Comparison of ENCODE assay signal across 14 mouse cellular contexts in genomic region chr10:116220336-116221118, GRCm38 (mm10). TPM values are rescaled to one million over a fixed set of nuclear protein-coding genes. Genes with fewer than 3 reads are reported as not detected.
DNase-seq lines count a peak whose midpoint lies in the region; ATAC-seq and TF ChIP-seq lines count a peak whose summit lies in the region.
"Had no signal": no experiment of that assay in that cellular context is flagged by ENCODE, and none has a peak within 500 bp of the region (broad histone marks: within the 10 kb centered on the region; RNA-seq: fewer than 3 reads in every experiment).

No protein-coding gene starts in this region.

- no peak overlapping the region for H3K4me3 ChIP-seq in heart, adult 2 months
- H3K4me3 ChIP-seq in kidney, adult 2 months (ENCODE audit: insufficient read depth, low read depth, low read length) = no peak overlapping the region
- no peak overlapping the region for H3K4me3 ChIP-seq in lung, embryonic 15.5 days
- H3K4me3 ChIP-seq: hindbrain, embryonic 10.5 days; liver, embryonic 12.5 days; midbrain, embryonic 10.5 days; myocyte had no signal

- peak in 1 of 2 experiments; percentile 35 for DNase-seq in heart, adult 2 months
- no peak for DNase-seq in heart, postnatal 36 days
- DNase-seq in Patski (ENCODE audit: low read depth, low spot score) = peak; percentile 49
- peak; percentile 85 for DNase-seq in kidney, adult 2 months
- DNase-seq in thymus, postnatal 25 days = no peak
- no peak for DNase-seq in embryo, embryonic 10 days (ENCODE audit: low spot score)
- no peak for DNase-seq in cerebellum, postnatal 14 days

- CTCF ChIA-PET in Patski (lab: Charles Lee) = interaction anchor here (1.7 to 2.0 kb wide), 2 partner anchors 10 to 12 kb away, joined by 4 to 5 read pairs; no protein-coding TSS in a partner anchor

- intact Hi-C loops in heart, adult 2 months (cut with DNase I) = no loop called here
- intact Hi-C loops in heart, postnatal 36 days (cut with DNase I) = no loop called here

- no peaks in the 10 kb centered on the region for H3K27me3 ChIP-seq in heart, adult 2 months (ENCODE audit: control insufficient read depth, insufficient read depth, low read length)
- H3K27me3 ChIP-seq in Patski = no peaks in the 10 kb centered on the region
- H3K27me3 ChIP-seq in kidney, adult 2 months (replicated peaks; ENCODE audit: control insufficient read depth, insufficient read depth, low read length) = no peaks in the 10 kb centered on the region
- no peaks in the 10 kb centered on the region for H3K27me3 ChIP-seq in lung, embryonic 15.5 days
- H3K27me3 ChIP-seq: liver, embryonic 12.5 days had no signal

- no peaks in the 10 kb centered on the region for H3K9me3 ChIP-seq in lung, embryonic 15.5 days
- H3K9me3 ChIP-seq: hindbrain, embryonic 10.5 days; liver, embryonic 12.5 days; midbrain, embryonic 10.5 days had no signal

- 0 out of 2 replicates have a peak, but pooled peaks have one; percentile 10 for TF ChIP-seq EP300 in heart, adult 2 months (IDR thresholded peaks at IDR 0.05; ENCODE audit: insufficient read depth, low read depth, low read length)

- peak; percentile 31 for ATAC-seq in Patski
- peak; percentile 79 for ATAC-seq in lung, embryonic 15.5 days (ENCODE audit: borderline replicate concordance, extremely low read depth, low FRiP score, low TSS enrichment)
- ATAC-seq: activated CD4-positive, CD25-positive, alpha-beta regulatory T cell, adult 4 months; liver, embryonic 12.5 days had no signal

- TF ChIP-seq CTCF in heart, adult 2 months (IDR thresholded peaks at IDR 0.05) = no peak
- TF ChIP-seq CTCF in Patski (IDR thresholded peaks at IDR 0.05) = no peak
- TF ChIP-seq CTCF in kidney, adult 2 months (conservative IDR thresholded peaks at IDR 0.05; ENCODE audit: insufficient read depth, insufficient read length, low read depth, low read length) = no peak

- POLR2A ChIA-PET in Patski (lab: Charles Lee) = no interaction called here

- H3K4me2 ChIP-seq in lung, embryonic 15.5 days = no peak overlapping the region
- H3K4me2 ChIP-seq: liver, embryonic 12.5 days had no signal

- H3K4me1 ChIP-seq in heart, adult 2 months (ENCODE audit: control insufficient read depth, insufficient read depth, low read length) = peaks cover 2% of the 10 kb centered on the region
- peaks cover 10% of the 10 kb centered on the region; the same call in 1 of the 2 replicates for H3K4me1 ChIP-seq in kidney, adult 2 months (ENCODE audit: control insufficient read depth, insufficient read depth, low read length)
- H3K4me1 ChIP-seq in lung, embryonic 15.5 days = 0 out of 2 replicates have a peak, but pooled peaks cover 3% of the 10 kb centered on the region
- H3K4me1 ChIP-seq: hindbrain, embryonic 10.5 days; liver, embryonic 12.5 days; midbrain, embryonic 10.5 days had no signal

- no peaks in the 10 kb centered on the region for H3K36me3 ChIP-seq in heart, adult 2 months (ENCODE audit: control insufficient read depth, insufficient read depth, low read length)
- H3K36me3 ChIP-seq in kidney, adult 2 months (ENCODE audit: control insufficient read depth, insufficient read depth, low read length) = no peaks in the 10 kb centered on the region
- H3K36me3 ChIP-seq in lung, embryonic 15.5 days = no peaks in the 10 kb centered on the region
- H3K36me3 ChIP-seq: hindbrain, embryonic 10.5 days; liver, embryonic 12.5 days; midbrain, embryonic 10.5 days had no signal

- in situ Hi-C loops in Patski (cut with MboI; ENCODE audit: low pct_unique_long_range_greater_than_20kb) = loop anchor here (5.0 kb wide), 1 partner anchor 37 kb away; no protein-coding TSS in a partner anchor

- peak overlapping the region; percentile 56 for H3K27ac ChIP-seq in heart, adult 2 months
- H3K27ac ChIP-seq in kidney, adult 2 months (ENCODE audit: insufficient read depth, low read depth, low read length) = peak overlapping the region; percentile 95
- H3K27ac ChIP-seq in lung, embryonic 15.5 days = peak overlapping the region; percentile 22
- H3K27ac ChIP-seq: hindbrain, embryonic 10.5 days; liver, embryonic 12.5 days; midbrain, embryonic 10.5 days had no signal

- WGBS in heart, adult 2 months = 44% methylated on average over 12 of the region's 12 CpGs
- WGBS in kidney, adult 2 months = 44% methylated on average over 12 of the region's 12 CpGs
- 57% methylated on average over 12 of the region's 12 CpGs for WGBS in lung, embryonic 15.5 days

- no peak overlapping the region for H3K9ac ChIP-seq in heart, adult 2 months (ENCODE audit: low read depth, low read length)
- H3K9ac ChIP-seq in lung, embryonic 15.5 days = no peak overlapping the region
- H3K9ac ChIP-seq: liver, embryonic 12.5 days had no signal

- no peaks in the 10 kb centered on the region for H3K79me2 ChIP-seq in heart, adult 2 months (replicated peaks; ENCODE audit: control insufficient read depth, insufficient read depth, low read length)

- no peak for TF ChIP-seq POLR2A in heart, adult 2 months (IDR thresholded peaks at IDR 0.05; ENCODE audit: insufficient read depth, low read depth, low read length)
- TF ChIP-seq POLR2A in kidney, adult 2 months (IDR thresholded peaks at IDR 0.05; ENCODE audit: low read depth, low read length) = no peak

RNA-seq across cellular contexts. Expression of gene Ptprb, which starts 54.8 kb away (rescaled TPM):
- 10 to 100 TPM; 63.1 to 66.3 TPM for total RNA-seq in heart, adult 2 months (2021)
- 14.8 and 25.1 TPM in 2 replicates for polyA plus RNA-seq in heart, adult 2 months (2012; rRNA removed)
- 10 to 100 TPM; 71.9 to 83.3 TPM for total RNA-seq in heart, postnatal 36 days (2021)
- 0.51 TPM for polyA plus RNA-seq in Patski (2021)
- polyA plus RNA-seq in kidney, adult 2 months (2012; rRNA removed) = 11.2 and 12.5 TPM in 2 replicates
- 12.5 and 14.3 TPM in 2 replicates for polyA plus RNA-seq in lung, embryonic 15.5 days (2015; fragmentation: Nextera tagmentation; extraction: Ambion mirVana)
- total RNA-seq: MEL had no signal

Comparison
In these comparisons a context has a peak if more than half of its experiments do, and no peak if none do; other contexts are left out.
1. DNase-seq: peak in Patski (single experiment) and kidney, adult 2 months (single experiment); none in heart, postnatal 36 days (0 of 2), thymus, postnatal 25 days (single experiment), embryo, embryonic 10 days (single experiment) and cerebellum, postnatal 14 days (0 of 2).
2. H3K27ac ChIP-seq: peak in every context shown above with its lines; median percentile 95 in kidney, adult 2 months; 56 in heart, adult 2 months; 22 in lung, embryonic 15.5 days.